Mouse (Mus musculus): ENCODE measurements around the gene Rnf123.
A peak's percentile ranks its signal among the peaks of the same experiment; 100 is the strongest.

Rnf123 gene

GRCm38 (mm10) chr9:108058291-108058690, 24.9 kb downstream of the Rnf123 start:
- DNase-seq: no peak

GRCm38 (mm10) chr9:108057262-108057562, 25.9 kb downstream of the Rnf123 start:
- no peak for DNase-seq

- DNase-seq: no peak
Observed at GRCm38 (mm10) chr9:108056361-108057261, 26.5 kb downstream of the Rnf123 start.

GRCm38 (mm10) chr9:108055661-108056237, 27.4 kb downstream of the Rnf123 start:
- DNase-seq: no peak

- DNase-seq: no peak
Observed at GRCm38 (mm10) chr9:108055061-108055460, 28.1 kb downstream of the Rnf123 start.

- no peak for DNase-seq
Observed at GRCm38 (mm10) chr9:108054331-108055040, 28.7 kb downstream of the Rnf123 start.

- peak; percentile 54 for DNase-seq
Observed at GRCm38 (mm10) chr9:108053665-108054225, 29.4 kb downstream of the Rnf123 start.

- peak; percentile 98 for DNase-seq
Observed at GRCm38 (mm10) chr9:108052885-108053664, 30.1 kb downstream of the Rnf123 start, which contains the start of gene Amigo3. Amigo3 (plus strand) TSS chr9:108053159.

GRCm38 (mm10) chr9:108052411-108052810, 30.7 kb downstream of the Rnf123 start:
- no peak for DNase-seq

GRCm38 (mm10) chr9:108051931-108052220, 31.3 kb downstream of the Rnf123 start:
- no peak for DNase-seq

GRCm38 (mm10) chr9:108051184-108051930, 31.8 kb downstream of the Rnf123 start:
- DNase-seq: peak; percentile 44

- DNase-seq: peak; percentile 57
Observed at GRCm38 (mm10) chr9:108049561-108050251, 33.4 kb downstream of the Rnf123 start.

GRCm38 (mm10) chr9:108049016-108049455, 34.1 kb downstream of the Rnf123 start, which contains the start of gene Gmppb:
Gmppb (plus strand) TSS chr9:108049242.
- peak; percentile 94 for DNase-seq

- peak; percentile 65 for DNase-seq
Observed at GRCm38 (mm10) chr9:108048566-108048955, 34.6 kb downstream of the Rnf123 start.

- peak; percentile 39 for DNase-seq
Observed at GRCm38 (mm10) chr9:108047601-108048565, 35.3 kb downstream of the Rnf123 start.

GRCm38 (mm10) chr9:108046582-108046981, 36.6 kb downstream of the Rnf123 start:
- no peak for DNase-seq

- DNase-seq: no peak
Observed at GRCm38 (mm10) chr9:108044751-108045492, 38.2 kb downstream of the Rnf123 start.

- DNase-seq: no peak
Observed at GRCm38 (mm10) chr9:108035331-108036156, 47.6 kb downstream of the Rnf123 start.
